Mouse (Mus musculus): ENCODE measurements around the gene F12. TPM values are rescaled to one million over a fixed set of nuclear protein-coding genes. Genes with fewer than 3 reads are reported as not detected.

Gene F12
- polyA plus RNA-seq, 1 experiment from 2014 or later: not detected

- CTCF ChIA-PET: interaction anchor here (0.8 kb wide), 1 partner anchor 24 kb away, joined by 3 read pairs; no protein-coding TSS in a partner anchor
- peaks cover 51% of the 10 kb centered on the region for H3K27me3 ChIP-seq
- no peak for TF ChIP-seq CTCF (IDR thresholded peaks at IDR 0.05)
- ATAC-seq (no peak), DNase-seq (ENCODE audit: low read depth, low spot score) (no peak)
- POLR2A ChIA-PET: no interaction called here
- in situ Hi-C loops (cut with MboI; ENCODE audit: low pct_unique_long_range_greater_than_20kb): no loop called here
Observed at GRCm38 (mm10) chr13:55381790-55382189, 44.8 kb downstream of the F12 start.

- ATAC-seq (no peak), DNase-seq (ENCODE audit: low read depth, low spot score) (no peak)
- ChIA-PET POLR2A (no interaction called here), CTCF (no interaction called here)
- in situ Hi-C loops (cut with MboI; ENCODE audit: low pct_unique_long_range_greater_than_20kb): no loop called here
- TF ChIP-seq CTCF (IDR thresholded peaks at IDR 0.05): no peak
- peaks cover 73% of the 10 kb centered on the region for H3K27me3 ChIP-seq
Observed at GRCm38 (mm10) chr13:55378907-55379580, 47.5 kb downstream of the F12 start.

GRCm38 (mm10) chr13:55375877-55376276, 50.7 kb downstream of the F12 start:
- in situ Hi-C loops (cut with MboI; ENCODE audit: low pct_unique_long_range_greater_than_20kb): no loop called here
- ATAC-seq: no peak
- CTCF ChIA-PET: no interaction called here
- peaks cover 79% of the 10 kb centered on the region for H3K27me3 ChIP-seq
- no peak for DNase-seq (ENCODE audit: low read depth, low spot score)
- TF ChIP-seq CTCF (IDR thresholded peaks at IDR 0.05): no peak
- POLR2A ChIA-PET: no interaction called here

- in situ Hi-C loops (cut with MboI; ENCODE audit: low pct_unique_long_range_greater_than_20kb): loop anchor here (5.0 kb wide), 1 partner anchor 53 kb away; the partner anchor contains the start of gene F12
- no peak for TF ChIP-seq CTCF (IDR thresholded peaks at IDR 0.05)
- H3K27me3 ChIP-seq: peaks cover 74% of the 10 kb centered on the region
- ATAC-seq: no peak
- no peak for DNase-seq (ENCODE audit: low read depth, low spot score)
- ChIA-PET CTCF (no interaction called here), POLR2A (no interaction called here)
Observed at GRCm38 (mm10) chr13:55374206-55374924, 52.2 kb downstream of the F12 start.

- in situ Hi-C loops (cut with MboI; ENCODE audit: low pct_unique_long_range_greater_than_20kb): loop anchor here (5.0 kb wide), 1 partner anchor 56 kb away; the partner anchor contains the start of gene F12
- TF ChIP-seq CTCF (IDR thresholded peaks at IDR 0.05): no peak
- no peak for DNase-seq (ENCODE audit: low read depth, low spot score)
- CTCF ChIA-PET: no interaction called here
- POLR2A ChIA-PET: no interaction called here
- peaks cover 56% of the 10 kb centered on the region for H3K27me3 ChIP-seq
- no peak for ATAC-seq
Observed at GRCm38 (mm10) chr13:55371740-55372139, 54.9 kb downstream of the F12 start.

GRCm38 (mm10) chr13:55371007-55371681, 55.4 kb downstream of the F12 start:
- ATAC-seq (no peak), DNase-seq (ENCODE audit: low read depth, low spot score) (no peak)
- peaks cover 55% of the 10 kb centered on the region for H3K27me3 ChIP-seq
- no peak for TF ChIP-seq CTCF (IDR thresholded peaks at IDR 0.05)
- CTCF ChIA-PET: no interaction called here
- POLR2A ChIA-PET: no interaction called here
- in situ Hi-C loops (cut with MboI; ENCODE audit: low pct_unique_long_range_greater_than_20kb): loop anchor here (5.0 kb wide), 1 partner anchor 56 kb away; the partner anchor contains the start of gene F12

- ATAC-seq (no peak), DNase-seq (ENCODE audit: low read depth, low spot score) (no peak)
- TF ChIP-seq CTCF (IDR thresholded peaks at IDR 0.05): no peak
- H3K27me3 ChIP-seq: peaks cover 47% of the 10 kb centered on the region
- in situ Hi-C loops (cut with MboI; ENCODE audit: low pct_unique_long_range_greater_than_20kb): loop anchor here (5.0 kb wide), 1 partner anchor 57 kb away; the partner anchor contains the start of gene F12
- CTCF ChIA-PET: no interaction called here
- POLR2A ChIA-PET: no interaction called here
Observed at GRCm38 (mm10) chr13:55370234-55370633, 56.4 kb downstream of the F12 start.

GRCm38 (mm10) chr13:55369531-55370114, 57.0 kb downstream of the F12 start, which contains the start of gene Rgs14:
Gene Rgs14 (plus strand): TSS chr13:55369732.
- TF ChIP-seq CTCF (IDR thresholded peaks at IDR 0.05): no peak
- ATAC-seq: no peak
- H3K27me3 ChIP-seq: peaks cover 41% of the 10 kb centered on the region
- ChIA-PET POLR2A (no interaction called here), CTCF (no interaction called here)
- in situ Hi-C loops (cut with MboI; ENCODE audit: low pct_unique_long_range_greater_than_20kb): loop anchor here (5.0 kb wide), 1 partner anchor 58 kb away; the partner anchor contains the start of gene F12
- DNase-seq (ENCODE audit: low read depth, low spot score): no peak

GRCm38 (mm10) chr13:55368401-55368800, 58.2 kb downstream of the F12 start:
- in situ Hi-C loops (cut with MboI; ENCODE audit: low pct_unique_long_range_greater_than_20kb): no loop called here
- ChIA-PET CTCF (no interaction called here), POLR2A (no interaction called here)
- TF ChIP-seq CTCF (IDR thresholded peaks at IDR 0.05): no peak
- DNase-seq (ENCODE audit: low read depth, low spot score) (no peak), ATAC-seq (no peak)
- peaks cover 30% of the 10 kb centered on the region for H3K27me3 ChIP-seq

Other genes starting within 250 kb of the F12 start
- 15.1 TPM for gene Nsd1, start 217.0 kb downstream of the F12 start, polyA plus RNA-seq (2021)
- 300 TPM for gene Prelid1, start 106.3 kb downstream of the F12 start, polyA plus RNA-seq (2021)
- gene Rab24, start 104.8 kb downstream of the F12 start, polyA plus RNA-seq (2021): 94.0 TPM
- gene Mxd3, start 97.0 kb downstream of the F12 start, polyA plus RNA-seq (2021): 14.8 TPM
- 145 TPM for gene Lman2, start 64.0 kb downstream of the F12 start, polyA plus RNA-seq (2021)
- gene Rgs14, start 57.1 kb downstream of the F12 start, polyA plus RNA-seq (2021): 0.54 TPM
- not detected for gene Slc34a1, start 28.6 kb downstream of the F12 start, polyA plus RNA-seq (2021)
- not detected for gene Pfn3, start 11.6 kb downstream of the F12 start, polyA plus RNA-seq (2021)
- gene Grk6, start 18.3 kb upstream of the F12 start, polyA plus RNA-seq (2021): 54.6 TPM
- gene Prr7, start 37.5 kb upstream of the F12 start, polyA plus RNA-seq (2021): 11.7 TPM
- 158 TPM for gene Dbn1, start 61.3 kb upstream of the F12 start, polyA plus RNA-seq (2021)
- 129 TPM for gene Pdlim7, start 86.9 kb upstream of the F12 start, polyA plus RNA-seq (2021)
- gene Dok3, start 102.5 kb upstream of the F12 start, polyA plus RNA-seq (2021): 1.5 TPM
- 73.0 TPM for gene Ddx41, start 109.9 kb upstream of the F12 start, polyA plus RNA-seq (2021)
- gene Fam193b, start 144.3 kb upstream of the F12 start, polyA plus RNA-seq (2021): 66.5 TPM
- 350 TPM for gene Tmed9, start 146.9 kb upstream of the F12 start, polyA plus RNA-seq (2021)
- 26.2 TPM for gene B4galt7, start 173.1 kb upstream of the F12 start, polyA plus RNA-seq (2021)
- gene Caml, start 196.2 kb upstream of the F12 start, polyA plus RNA-seq (2021): 53.4 TPM
- 57.1 TPM for gene Ddx46, start 208.2 kb upstream of the F12 start, polyA plus RNA-seq (2021)

All from Patski (cell line).